Mouse (Mus musculus): ENCODE results near the gene Teddm2. TPM values are rescaled to one million over a fixed set of nuclear protein-coding genes. Genes with fewer than 3 reads are reported as not detected.

Teddm2 gene
- polyA plus RNA-seq (2017; shearing (Covaris generic)): 0.43 TPM

GRCm38 (mm10) chr1:153899731-153900380 is at the start of gene Teddm2, which contains the start of gene Glul:
TSS of gene Teddm2 (minus strand) at chr1:153900228.
TSS of gene Glul (plus strand) at chr1:153899944.

GRCm38 (mm10) chr1:153891442-153891841 is 8.6 kb downstream of the Teddm2 start, which contains the start of gene Teddm1a:
TSS of gene Teddm1a (plus strand) at chr1:153891742.

GRCm38 (mm10) chr1:153874045-153874444 is 26.0 kb downstream of the Teddm2 start, which contains the start of gene Teddm1b:
TSS of gene Teddm1b (plus strand) at chr1:153874345.

GRCm38 (mm10) chr1:153844042-153844441 is 56.0 kb downstream of the Teddm2 start, which contains the start of gene Rgsl1:
TSS of gene Rgsl1 (minus strand) at chr1:153844142.

Other genes starting within 250 kb of the Teddm2 start
- not detected for gene Rgs8, start 247.2 kb downstream of the Teddm2 start, polyA plus RNA-seq (2017; shearing (Covaris generic))
- gene Rgs16, start 159.9 kb downstream of the Teddm2 start, polyA plus RNA-seq (2017; shearing (Covaris generic)): 28.5 TPM
- gene Rnasel, start 150.8 kb downstream of the Teddm2 start, polyA plus RNA-seq (2017; shearing (Covaris generic)): 27.7 TPM
- gene Rgsl1, start 56.1 kb downstream of the Teddm2 start, polyA plus RNA-seq (2017; shearing (Covaris generic)): 0.12 TPM
- 0.12 TPM for gene Teddm1b, start 25.9 kb downstream of the Teddm2 start, polyA plus RNA-seq (2017; shearing (Covaris generic))
- not detected for gene Teddm1a, start 8.5 kb downstream of the Teddm2 start, polyA plus RNA-seq (2017; shearing (Covaris generic))
- gene Glul, start 284 bp downstream of the Teddm2 start, polyA plus RNA-seq (2017; shearing (Covaris generic)): 29.5 TPM

All from CD4-positive, CD25-positive, alpha-beta regulatory T cell (primary cell).